Mouse (Mus musculus) small intestine, adult 2 months (tissue): ENCODE data around the gene Rps6kc1. TPM values are rescaled to one million over a fixed set of nuclear protein-coding genes. Genes with fewer than 3 reads are reported as not detected.

Source experiments
- H3K27ac ChIP-seq: fragments of 200-500 bp; 2 replicates; pipeline ENCODE4 v1.5.1; 2012; ENCODE audit warnings: low read depth, low read length, control low read depth, inconsistent platforms; ENCODE audit not compliant: insufficient read depth
- H3K27me3 ChIP-seq: fragments of 200-500 bp; 2 replicates; pipeline ENCODE4 v1.6.1; 2012; ENCODE audit warnings: mild to moderate bottlenecking, moderate library complexity, low read length, inconsistent platforms; ENCODE audit not compliant: control insufficient read depth, insufficient read depth
- H3K36me3 ChIP-seq: fragments of 200-500 bp; 2 replicates; pipeline ENCODE4 v1.6.1; 2012; ENCODE audit warnings: mild to moderate bottlenecking, low read length, control low read depth, inconsistent platforms; ENCODE audit not compliant: control insufficient read depth, insufficient read depth
- H3K4me1 ChIP-seq: fragments of 200-500 bp; 2 replicates; pipeline ENCODE4 v1.6.1; 2012; ENCODE audit warnings: low read length, inconsistent platforms, mixed read lengths; ENCODE audit not compliant: control insufficient read depth, insufficient read depth, insufficient read length
- H3K4me3 ChIP-seq: fragments of 200-500 bp; 2 replicates; pipeline ENCODE4 v1.5.1; 2012; ENCODE audit warnings: low read depth, mild to moderate bottlenecking, control low read depth, inconsistent platforms, low read length, moderate library complexity
- CTCF ChIP-seq: fragments of 200-500 bp; IDR thresholded peaks from 2 replicates; pipeline ENCODE4 v1.5.1; 2012; ENCODE audit warnings: low read depth, mild to moderate bottlenecking, control low read depth, inconsistent platforms, low read length, moderate library complexity, mixed read lengths; ENCODE audit not compliant: insufficient replicate concordance, insufficient read length; ENCODE audit errors: extremely low read depth
- POLR2A ChIP-seq: fragments of 200-500 bp; IDR thresholded peaks from 2 replicates; pipeline ENCODE4 v1.6.1; 2012; ENCODE audit warnings: low read depth, mild to moderate bottlenecking, control low read depth, inconsistent platforms, low read length, moderate library complexity
- WGBS: fragments of 180-500 bp; shearing (Covaris S2); methylation state at CpG from one replicate; pipeline ENCODE4 v1.1.7; 2018; 5-methylcytosine and 5-hydroxymethylcytosine counted together
- polyA plus RNA-seq: library from polyadenylated mRNA; depleted of rRNA; stranded (reverse); fragments of >200 nt; gene quantifications from 2 replicates; pipeline ENCODE4 v1.2.3, GENCODE M21; 2012

Rps6kc1 gene
- polyA plus RNA-seq, 1 experiment, result 7.1 TPM

DNA sequence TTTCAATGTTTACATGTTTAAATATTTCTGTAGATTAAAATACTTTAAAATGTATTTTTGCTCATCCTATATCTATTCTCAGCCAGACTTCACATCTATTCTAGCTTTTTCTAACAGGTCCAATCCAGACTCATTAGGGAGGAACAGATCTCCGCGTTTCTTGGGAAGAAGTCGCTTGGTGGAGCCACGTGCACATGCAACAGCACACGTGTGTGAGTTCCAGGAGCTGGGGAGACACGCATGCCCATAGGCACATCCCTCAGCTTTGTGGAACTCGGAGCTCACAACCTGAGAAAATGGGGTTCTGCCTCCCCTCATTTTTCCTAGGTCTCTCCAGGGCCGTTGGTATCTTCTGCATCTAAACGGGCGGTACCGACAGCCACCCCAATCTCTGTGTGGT, 243.7 kb downstream of the Rps6kc1 start:
- Histone ChIP-seq H3K4me1 (peaks cover 10% of the 10 kb centered on the region), H3K27ac (no peak overlapping the region), H3K27me3 (no peaks in the 10 kb centered on the region), H3K4me3 (no peak overlapping the region), H3K36me3 (no peaks in the 10 kb centered on the region)
- TF ChIP-seq POLR2A, result no peak
- TF ChIP-seq CTCF, result no peak
- 91% methylated on average over 11 of the region's 11 CpGs for WGBS

- TF ChIP-seq CTCF (no peak), POLR2A (no peak)
- H3K4me1 ChIP-seq, result peaks cover 10% of the 10 kb centered on the region
- 88% methylated on average over 5 of the region's 5 CpGs for WGBS
- no peaks in the 10 kb centered on the region for H3K27me3 ChIP-seq
- no peak overlapping the region for H3K4me3 ChIP-seq
- no peaks in the 10 kb centered on the region for H3K36me3 ChIP-seq
- no peak overlapping the region for H3K27ac ChIP-seq
These were observed 244.2 kb downstream of the Rps6kc1 start for GRCm38 (mm10) chr1:190667326-190667725.

- Histone ChIP-seq H3K4me1 (peaks cover 10% of the 10 kb centered on the region), H3K36me3 (no peaks in the 10 kb centered on the region), H3K27me3 (no peaks in the 10 kb centered on the region), H3K27ac (no peak overlapping the region), H3K4me3 (no peak overlapping the region)
- 91% methylated on average over 8 of the region's 8 CpGs for WGBS
- TF ChIP-seq CTCF, result no peak
- TF ChIP-seq POLR2A, result no peak
These were observed 246.1 kb downstream of the Rps6kc1 start for GRCm38 (mm10) chr1:190665490-190665875.

DNA sequence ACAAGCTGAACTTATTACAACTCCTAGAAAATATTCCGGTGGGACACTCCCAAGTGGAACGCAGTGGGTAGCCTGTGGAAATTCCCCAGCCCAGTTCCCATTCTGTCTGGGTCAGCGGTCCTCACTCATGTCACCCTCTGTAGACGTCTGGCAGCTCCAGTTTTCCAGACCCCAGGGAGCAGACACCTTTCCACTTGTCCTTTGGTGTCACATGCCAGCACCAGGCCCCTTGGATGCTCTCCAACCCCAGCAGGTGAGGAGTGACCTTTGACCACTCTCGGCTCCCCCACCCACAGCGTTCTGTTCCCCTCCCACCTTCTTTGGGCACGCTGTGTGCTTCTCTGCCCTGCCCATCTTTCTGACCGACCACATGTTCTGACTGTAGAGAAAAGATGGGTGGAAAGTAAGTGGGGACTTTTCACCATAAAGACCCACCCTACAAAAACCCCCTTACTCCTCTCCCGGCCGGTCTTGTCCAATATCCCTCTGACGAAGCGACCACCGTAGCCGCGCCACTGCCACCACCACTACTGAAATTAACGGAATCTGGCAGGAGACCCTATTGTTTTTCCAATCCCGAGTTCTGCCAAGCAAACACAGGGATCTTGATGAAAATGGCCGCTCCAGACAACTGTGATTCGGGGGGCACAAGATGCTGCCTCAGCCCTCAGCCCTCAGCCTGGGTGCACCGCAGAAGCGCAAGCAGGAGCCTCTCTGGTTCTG, 246.6 kb downstream of the Rps6kc1 start:
- Histone ChIP-seq H3K4me3 (no peak overlapping the region), H3K27ac (no peak overlapping the region), H3K36me3 (no peaks in the 10 kb centered on the region), H3K27me3 (no peaks in the 10 kb centered on the region), H3K4me1 (peaks cover 10% of the 10 kb centered on the region)
- TF ChIP-seq POLR2A, result no peak
- TF ChIP-seq CTCF, result no peak
- WGBS, result 62% methylated on average over 21 of the region's 21 CpGs

- WGBS, result 81% methylated on average over 4 of the region's 4 CpGs
- no peak overlapping the region for H3K4me3 ChIP-seq
These were observed 247.6 kb downstream of the Rps6kc1 start for GRCm38 (mm10) chr1:190663996-190664395.

GRCm38 (mm10) chr1:190662736-190663135, 248.8 kb downstream of the Rps6kc1 start:
- WGBS, result 91% methylated on average over 5 of the region's 5 CpGs
- Histone ChIP-seq H3K4me1 (peaks cover 10% of the 10 kb centered on the region), H3K27me3 (no peaks in the 10 kb centered on the region), H3K4me3 (no peak overlapping the region), H3K36me3 (no peaks in the 10 kb centered on the region), H3K27ac (no peak overlapping the region)
- TF ChIP-seq POLR2A, result no peak
- TF ChIP-seq CTCF, result no peak

More at GRCm38 (mm10) chr1:190663996-190664395, 247.6 kb downstream of the Rps6kc1 start:
- TF ChIP-seq CTCF (no peak), POLR2A (no peak)
- H3K27ac ChIP-seq, result no peak overlapping the region
- no peaks in the 10 kb centered on the region for H3K36me3 ChIP-seq
- peaks cover 10% of the 10 kb centered on the region for H3K4me1 ChIP-seq
- H3K27me3 ChIP-seq, result no peaks in the 10 kb centered on the region

- Histone ChIP-seq H3K4me3 (no peak overlapping the region), H3K4me1 (peaks cover 10% of the 10 kb centered on the region), H3K27ac (no peak overlapping the region), H3K36me3 (no peaks in the 10 kb centered on the region), H3K27me3 (no peaks in the 10 kb centered on the region)
- no peak for TF ChIP-seq CTCF
- no peak for TF ChIP-seq POLR2A
- 97% methylated on average over 4 of the region's 4 CpGs for WGBS
These were observed 249.8 kb downstream of the Rps6kc1 start for GRCm38 (mm10) chr1:190661764-190662163.
